Mouse (Mus musculus) bone marrow, adult 2 months (tissue): ENCODE results near the gene Pcgf3.

Experiments
- CTCF ChIP-seq: fragments of 200-500 bp; IDR thresholded peaks from 2 replicates; pipeline ENCODE4 v1.5.1; 2011; ENCODE audit warnings: low read length, control low read depth; ENCODE audit not compliant: control insufficient read depth, insufficient read depth
- POLR2A ChIP-seq: fragments of 200-500 bp; IDR thresholded peaks from 2 replicates; pipeline ENCODE4 v1.6.1; 2011; ENCODE audit warnings: low read depth, mild to moderate bottlenecking, control low read depth, low read length, borderline replicate concordance; ENCODE audit not compliant: control insufficient read depth

DNA sequence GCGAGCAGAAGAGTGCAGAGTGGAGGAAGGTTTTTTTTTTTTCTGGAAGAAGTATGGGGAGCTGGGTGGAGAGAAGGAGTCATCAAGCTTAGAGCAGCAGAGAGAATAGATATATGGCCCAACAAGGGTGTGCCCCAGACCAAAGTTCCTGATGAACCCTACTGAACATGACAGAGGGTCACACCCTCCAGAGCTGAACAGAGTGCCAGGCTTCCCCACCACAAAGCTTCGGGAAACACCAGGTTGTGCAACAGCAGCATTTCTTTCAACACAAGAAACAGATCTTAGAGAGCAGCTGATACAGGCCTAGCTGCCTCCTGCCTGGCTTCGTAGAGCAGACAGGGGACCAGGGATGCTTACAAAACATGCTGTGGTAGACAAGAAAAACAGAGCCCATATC, 14.1 kb upstream of the Pcgf3 start:
- TF ChIP-seq POLR2A (no peak), CTCF (no peak)
